Mouse (Mus musculus): ENCODE data around the gene Ldlr. TPM values are rescaled to one million over a fixed set of nuclear protein-coding genes. Genes with fewer than 3 reads are reported as not detected.
"Not testable (repeated sequence)": the region's sequence is repeated elsewhere in the genome, so short reads cannot be mapped to it uniquely, and the experiment has no call there.

The Ldlr gene
- polyA plus RNA-seq, 1 experiment from 2014 or later: 86.7 TPM

GRCm38 (mm10) chr9:21759718-21760117 is 36.4 kb downstream of the Ldlr start:
- H3K9ac ChIP-seq (ENCODE audit: low read depth, low read length): peak overlapping the region; percentile 86
- H3K4me1 ChIP-seq (ENCODE audit: control insufficient read depth, insufficient read depth, low read length): peaks cover 15% of the 10 kb centered on the region
- no peaks in the 10 kb centered on the region for H3K9me3 ChIP-seq (ENCODE audit: control insufficient read depth, low read length)
- H3K36me3 ChIP-seq (ENCODE audit: control insufficient read depth, insufficient read depth, low read length): peaks cover 8% of the 10 kb centered on the region
- ATAC-seq: no peak; the same call in none of the 2 replicates
- under 1% methylated on average over 20 of the region's 20 CpGs for WGBS
- no peaks in the 10 kb centered on the region for H3K27me3 ChIP-seq (replicated peaks; ENCODE audit: control insufficient read depth, insufficient read depth, low read length)
- H3K27ac ChIP-seq (ENCODE audit: low read length): peak overlapping the region; percentile 59
- H3K4me3 ChIP-seq (ENCODE audit: low read length): peak overlapping the region; percentile 89
- peak overlapping the region; percentile 73 for H3K4me2 ChIP-seq (ENCODE audit: low read depth, low read length)

DNA sequence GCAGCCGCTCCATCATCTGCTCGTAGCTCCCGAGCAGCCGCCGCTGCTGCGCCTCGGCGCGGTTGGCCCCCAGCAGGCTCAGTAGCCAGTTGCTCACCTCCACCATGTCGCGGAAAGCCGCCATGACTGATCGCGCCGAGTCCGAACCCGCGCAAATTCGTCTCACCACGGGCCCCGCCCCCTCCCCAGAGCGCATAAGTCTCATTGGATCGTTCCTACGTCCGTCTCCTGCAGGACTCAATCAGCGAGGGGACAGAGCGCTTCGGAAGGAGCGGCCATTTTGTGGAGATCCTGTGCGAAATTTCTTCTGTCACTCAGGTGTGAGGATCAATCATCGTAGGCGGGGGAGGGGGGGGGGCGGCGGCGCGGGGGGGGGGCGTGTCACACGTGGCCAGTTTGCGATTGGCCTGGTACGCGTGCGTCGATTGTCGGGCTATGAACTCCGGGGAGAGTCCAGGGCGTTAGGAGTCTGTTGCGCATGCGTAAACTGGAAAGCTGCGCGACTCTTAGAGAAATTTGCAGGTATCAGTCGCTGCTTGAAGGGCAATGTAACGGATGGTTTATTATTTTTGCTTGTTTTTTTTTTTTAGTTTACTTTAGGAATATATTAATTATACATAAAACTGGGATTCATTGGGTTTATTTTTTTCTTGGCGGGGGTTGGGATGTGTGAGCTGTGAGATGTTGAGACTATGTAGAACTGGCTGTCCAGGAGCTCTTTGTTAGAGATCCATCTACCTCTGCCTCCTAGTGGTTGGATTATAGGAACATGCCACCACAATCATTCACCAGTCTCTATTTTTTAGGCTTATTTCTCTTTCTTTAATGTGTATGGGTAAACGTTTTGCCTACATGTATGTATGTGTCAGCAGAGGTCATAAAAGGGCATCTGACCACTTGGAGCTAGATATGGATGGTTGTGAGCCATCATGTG is 37.1 kb downstream of the Ldlr start, which contains the start of gene Spc24:
Gene Spc24 (minus strand): TSS at position 149 of the 934 bp plus-strand sequence.
- no peaks in the 10 kb centered on the region for H3K9me3 ChIP-seq (ENCODE audit: control insufficient read depth, low read length)
- peak within 1 kb of the TSS; percentile 86 for H3K9ac ChIP-seq (ENCODE audit: low read depth, low read length)
- no peaks in the 10 kb centered on the region for H3K27me3 ChIP-seq (replicated peaks; ENCODE audit: control insufficient read depth, insufficient read depth, low read length)
- H3K36me3 ChIP-seq (ENCODE audit: control insufficient read depth, insufficient read depth, low read length): peaks cover 8% of the 10 kb centered on the region
- H3K4me2 ChIP-seq (ENCODE audit: low read depth, low read length): peak within 1 kb of the TSS; percentile 73
- peak within 1 kb of the TSS; percentile 59 for H3K27ac ChIP-seq (ENCODE audit: low read length)
- WGBS: under 1% methylated on average over 52 of the region's 54 CpGs
- H3K4me1 ChIP-seq (ENCODE audit: control insufficient read depth, insufficient read depth, low read length): peaks cover 14% of the 10 kb centered on the region
- ATAC-seq: peak; percentile 94
- H3K4me3 ChIP-seq (ENCODE audit: low read length): peak within 1 kb of the TSS; percentile 89

- Histone ChIP-seq H3K27ac (ENCODE audit: low read length) (peak overlapping the region; percentile 34; the same call in 1 of the 2 replicates), H3K4me2 (ENCODE audit: low read depth, low read length) (no peak overlapping the region), H3K4me3 (ENCODE audit: low read length) (no peak overlapping the region), H3K36me3 (ENCODE audit: control insufficient read depth, insufficient read depth, low read length) (no peaks in the 10 kb centered on the region), H3K4me1 (ENCODE audit: control insufficient read depth, insufficient read depth, low read length) (peaks cover 14% of the 10 kb centered on the region), H3K9ac (ENCODE audit: low read depth, low read length) (no peak overlapping the region), H3K9me3 (ENCODE audit: control insufficient read depth, low read length) (no peaks in the 10 kb centered on the region), H3K27me3 (replicated peaks; ENCODE audit: control insufficient read depth, insufficient read depth, low read length) (no peaks in the 10 kb centered on the region)
- ATAC-seq: peak; percentile 49
Observed at GRCm38 (mm10) chr9:21762135-21762534, 38.9 kb downstream of the Ldlr start.

DNA sequence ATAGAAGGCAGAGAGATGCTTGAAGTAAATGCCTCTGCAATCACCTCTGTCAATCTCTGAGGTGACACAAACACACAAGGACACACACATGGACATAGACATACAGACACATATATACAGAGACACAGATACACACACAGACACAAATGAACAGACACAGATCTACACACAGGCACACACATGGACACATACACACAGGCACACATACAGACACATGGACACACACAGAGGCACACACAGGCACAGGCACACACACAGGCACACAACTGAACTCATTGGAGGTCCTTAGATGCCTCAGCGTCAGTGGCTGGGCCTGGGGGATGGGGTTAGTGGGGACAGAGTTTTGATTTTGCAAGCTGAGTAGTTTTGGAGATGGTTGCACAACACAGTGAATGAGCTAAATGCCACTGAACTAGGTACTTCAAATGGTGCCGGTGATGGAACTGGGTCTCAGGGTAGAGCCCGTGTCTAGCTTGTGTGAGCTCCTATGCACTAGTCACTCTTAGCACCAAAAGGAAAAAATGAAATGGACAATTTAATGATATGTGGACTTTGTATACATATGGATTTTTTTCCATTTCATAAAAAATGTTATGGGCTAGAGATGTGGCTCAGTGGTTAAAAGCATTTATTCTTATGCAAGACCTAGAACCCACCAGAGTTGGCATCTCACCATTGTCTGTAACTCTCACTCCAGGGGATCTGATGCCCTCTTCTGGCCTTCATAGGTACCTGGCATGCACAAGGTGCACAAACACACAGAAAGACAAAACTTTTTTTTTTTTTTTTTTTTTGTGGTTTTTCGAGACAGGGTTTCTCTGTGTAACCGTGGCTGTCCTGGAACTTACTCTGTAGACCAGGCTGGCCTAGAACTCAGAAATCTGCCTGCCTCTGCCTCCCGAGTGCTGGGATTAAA is 41.1 kb downstream of the Ldlr start:
- no peak overlapping the region for H3K4me2 ChIP-seq (ENCODE audit: low read depth, low read length)
- WGBS: 95% methylated on average over 6 of the region's 6 CpGs
- no peak for ATAC-seq

GRCm38 (mm10) chr9:21767896-21768295 is 44.6 kb downstream of the Ldlr start:
- peak; percentile 39; the same call in 1 of the 2 replicates for ATAC-seq
- Histone ChIP-seq H3K27ac (ENCODE audit: low read length) (peak overlapping the region; percentile 68), H3K27me3 (replicated peaks; ENCODE audit: control insufficient read depth, insufficient read depth, low read length) (no peaks in the 10 kb centered on the region), H3K4me3 (ENCODE audit: low read length) (no peak overlapping the region), H3K36me3 (ENCODE audit: control insufficient read depth, insufficient read depth, low read length) (peaks cover 8% of the 10 kb centered on the region), H3K9ac (ENCODE audit: low read depth, low read length) (no peak overlapping the region), H3K9me3 (ENCODE audit: control insufficient read depth, low read length) (no peaks in the 10 kb centered on the region), H3K4me1 (ENCODE audit: control insufficient read depth, insufficient read depth, low read length) (0 out of 2 replicates have a peak, but pooled peaks cover 5% of the 10 kb centered on the region), H3K4me2 (ENCODE audit: low read depth, low read length) (no peak overlapping the region)
- 75% methylated on average over 11 of the region's 11 CpGs for WGBS

More for the DNA sequence above, 41.1 kb downstream of the Ldlr start:
- H3K9me3 ChIP-seq (ENCODE audit: control insufficient read depth, low read length): no peaks in the 10 kb centered on the region
- no peak overlapping the region for H3K4me3 ChIP-seq (ENCODE audit: low read length)
- peaks cover 12% of the 10 kb centered on the region; the same call in 1 of the 2 replicates for H3K4me1 ChIP-seq (ENCODE audit: control insufficient read depth, insufficient read depth, low read length)
- no peak overlapping the region for H3K9ac ChIP-seq (ENCODE audit: low read depth, low read length)
- no peak overlapping the region for H3K27ac ChIP-seq (ENCODE audit: low read length)
- H3K36me3 ChIP-seq (ENCODE audit: control insufficient read depth, insufficient read depth, low read length): no peaks in the 10 kb centered on the region
- no peaks in the 10 kb centered on the region for H3K27me3 ChIP-seq (replicated peaks; ENCODE audit: control insufficient read depth, insufficient read depth, low read length)

DNA sequence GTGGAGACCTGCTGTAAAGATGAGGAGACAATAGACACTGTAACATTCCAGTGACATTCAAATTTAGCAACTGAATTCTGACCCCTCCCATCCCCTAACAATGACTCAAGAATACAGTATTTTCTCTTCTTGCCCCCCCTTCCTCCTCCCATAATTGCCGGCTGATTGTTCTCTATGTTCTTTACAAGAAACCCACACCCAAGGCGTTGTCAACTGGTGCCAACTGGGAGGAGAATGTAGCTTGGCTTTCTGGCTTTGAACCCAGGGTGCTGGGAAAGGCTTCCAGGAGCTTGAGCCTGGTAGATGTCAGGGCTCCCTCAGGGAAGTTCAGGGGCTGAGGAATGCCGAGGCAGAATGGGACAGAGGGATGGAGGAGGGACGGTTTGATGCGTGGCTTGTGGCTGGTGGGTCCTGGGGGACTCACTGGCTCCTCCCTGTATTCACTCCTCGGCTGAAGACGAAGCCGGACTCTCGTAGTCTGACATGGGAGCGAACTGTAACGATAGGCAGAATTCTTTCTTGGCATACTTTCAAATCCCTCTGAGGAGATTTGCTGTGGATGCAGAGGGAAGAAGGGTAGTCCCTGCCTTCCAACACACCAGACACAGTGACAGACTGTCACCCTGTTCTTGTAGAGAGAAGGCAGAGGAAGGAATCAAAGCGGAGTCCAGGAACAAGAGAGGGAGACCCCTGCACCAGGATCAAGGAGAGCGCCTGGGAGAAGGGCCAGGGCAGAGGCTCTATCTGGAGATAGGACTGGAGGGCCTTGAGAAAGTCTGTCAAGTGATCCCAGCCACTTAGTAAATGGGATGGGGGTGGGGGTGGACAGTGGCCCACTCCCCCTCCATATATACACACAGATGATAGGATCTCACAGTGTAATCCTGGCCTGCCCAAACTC is 45.5 kb downstream of the Ldlr start:
- Histone ChIP-seq H3K36me3 (ENCODE audit: control insufficient read depth, insufficient read depth, low read length) (peaks cover 8% of the 10 kb centered on the region), H3K9me3 (ENCODE audit: control insufficient read depth, low read length) (no peaks in the 10 kb centered on the region), H3K4me1 (ENCODE audit: control insufficient read depth, insufficient read depth, low read length) (0 out of 2 replicates have a peak, but pooled peaks cover 5% of the 10 kb centered on the region), H3K27ac (ENCODE audit: low read length) (peak overlapping the region; percentile 68), H3K4me3 (ENCODE audit: low read length) (no peak overlapping the region), H3K27me3 (replicated peaks; ENCODE audit: control insufficient read depth, insufficient read depth, low read length) (no peaks in the 10 kb centered on the region), H3K9ac (ENCODE audit: low read depth, low read length) (peak overlapping the region; percentile 16; the same call in 1 of the 2 replicates), H3K4me2 (ENCODE audit: low read depth, low read length) (no peak overlapping the region)
- peak; percentile 47; the same call in 1 of the 2 replicates for ATAC-seq
- 61% methylated on average over 13 of the region's 13 CpGs for WGBS

GRCm38 (mm10) chr9:21769558-21770183 is 46.4 kb downstream of the Ldlr start:
- no peak overlapping the region for H3K9ac ChIP-seq (ENCODE audit: low read depth, low read length)
- peaks cover 14% of the 10 kb centered on the region for H3K36me3 ChIP-seq (ENCODE audit: control insufficient read depth, insufficient read depth, low read length)
- 0 out of 2 replicates have a peak, but pooled peaks have one; percentile 18 for ATAC-seq
- H3K4me1 ChIP-seq (ENCODE audit: control insufficient read depth, insufficient read depth, low read length): 0 out of 2 replicates have a peak, but pooled peaks cover 5% of the 10 kb centered on the region
- no peak overlapping the region for H3K4me3 ChIP-seq (ENCODE audit: low read length)
- no peaks in the 10 kb centered on the region for H3K9me3 ChIP-seq (ENCODE audit: control insufficient read depth, low read length)
- no peak overlapping the region for H3K4me2 ChIP-seq (ENCODE audit: low read depth, low read length)
- H3K27me3 ChIP-seq (replicated peaks; ENCODE audit: control insufficient read depth, insufficient read depth, low read length): no peaks in the 10 kb centered on the region
- peak overlapping the region; percentile 39; the same call in 1 of the 2 replicates for H3K27ac ChIP-seq (ENCODE audit: low read length)
- 78% methylated on average over 26 of the region's 26 CpGs for WGBS

- not testable (repeated sequence) for H3K9ac ChIP-seq (ENCODE audit: low read depth, low read length); H3K4me2 ChIP-seq (ENCODE audit: low read depth, low read length); H3K4me3 ChIP-seq (ENCODE audit: low read length); ATAC-seq; H3K9me3 ChIP-seq (ENCODE audit: control insufficient read depth, low read length); H3K27me3 ChIP-seq (replicated peaks; ENCODE audit: control insufficient read depth, insufficient read depth, low read length); H3K27ac ChIP-seq (ENCODE audit: low read length); H3K4me1 ChIP-seq (ENCODE audit: control insufficient read depth, insufficient read depth, low read length)
- H3K36me3 ChIP-seq (ENCODE audit: control insufficient read depth, insufficient read depth, low read length): peaks cover 32% of the 10 kb centered on the region
- WGBS: 80% methylated on average over 5 of the region's 5 CpGs
Observed at GRCm38 (mm10) chr9:21773396-21773795, 50.1 kb downstream of the Ldlr start.

All from intestine, embryonic 16.5 days (tissue).